Mouse (Mus musculus) R1 (cell line): ENCODE data around the gene Avpr1b.

Experiments
- DNase-seq: peaks from one replicate; pipeline ENCODE4 v3.0.0-alpha.2; 2018; ENCODE audit warnings: low read depth, low spot score

Gene Avpr1b

GRCm38 (mm10) chr1:131619348-131619747, 20.3 kb downstream of the Avpr1b start:
- no peak for DNase-seq

- no peak for DNase-seq
These were observed 24.6 kb downstream of the Avpr1b start for GRCm38 (mm10) chr1:131623644-131624043.

DNA sequence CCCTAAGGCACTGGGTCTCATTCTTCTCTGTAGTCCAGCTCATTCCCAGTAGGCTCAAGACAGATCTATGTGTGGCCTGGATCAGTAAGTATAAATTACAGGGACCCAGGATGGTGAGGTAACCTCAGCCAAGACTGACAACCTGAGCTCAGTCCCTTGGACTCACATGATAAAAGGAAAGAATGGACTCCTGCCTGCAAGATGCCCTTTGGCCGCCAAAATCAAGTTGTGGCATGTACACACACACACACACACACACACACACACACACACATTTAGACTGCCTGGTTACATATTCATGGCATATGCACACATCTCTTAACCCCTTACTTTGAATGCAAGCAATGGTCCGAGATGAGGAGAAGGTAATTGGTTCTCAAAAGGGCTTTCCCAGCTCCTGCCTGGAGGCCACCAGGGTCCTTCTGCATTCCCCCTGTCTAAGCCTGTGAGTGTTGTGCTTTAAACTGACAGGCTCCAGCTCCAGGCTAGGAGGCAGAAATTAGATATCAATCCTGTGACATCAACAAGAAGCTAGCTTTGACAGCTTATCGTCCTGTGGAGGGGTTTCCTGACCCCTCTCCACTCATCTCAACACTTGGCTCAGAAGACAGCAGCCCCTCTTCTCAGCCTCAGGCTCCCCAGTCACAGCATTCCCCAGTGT, 25.3 kb downstream of the Avpr1b start:
- DNase-seq: no peak

- no peak for DNase-seq
These were observed 27.2 kb downstream of the Avpr1b start for GRCm38 (mm10) chr1:131626200-131626599.

- DNase-seq: peak; percentile 11
These were observed 33.2 kb downstream of the Avpr1b start for GRCm38 (mm10) chr1:131632216-131632615.

DNA sequence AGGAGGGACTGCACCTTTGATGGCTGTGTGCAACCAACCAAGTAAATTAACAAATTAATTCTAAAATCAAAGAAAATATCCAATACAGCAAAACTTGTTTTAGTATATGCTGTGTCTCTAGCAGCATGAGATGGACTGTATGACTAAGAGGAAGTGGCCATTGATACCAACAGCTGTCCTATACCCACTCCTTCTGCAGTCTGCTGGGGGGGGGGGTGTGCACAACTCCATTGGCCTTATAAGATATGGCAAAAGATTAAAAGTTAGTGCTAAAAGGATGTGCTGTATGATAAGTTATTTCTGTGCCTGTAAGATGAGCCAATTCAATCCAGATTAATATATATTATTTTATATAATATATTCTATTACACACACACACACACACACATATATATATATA, 35.5 kb downstream of the Avpr1b start:
- DNase-seq: no peak

- no peak for DNase-seq
These were observed 38.9 kb downstream of the Avpr1b start, which contains the start of gene Ctse for GRCm38 (mm10) chr1:131637791-131638540. TSS of gene Ctse (plus strand) at chr1:131638306.

GRCm38 (mm10) chr1:131638541-131639421, 39.7 kb downstream of the Avpr1b start:
- no peak for DNase-seq

DNA sequence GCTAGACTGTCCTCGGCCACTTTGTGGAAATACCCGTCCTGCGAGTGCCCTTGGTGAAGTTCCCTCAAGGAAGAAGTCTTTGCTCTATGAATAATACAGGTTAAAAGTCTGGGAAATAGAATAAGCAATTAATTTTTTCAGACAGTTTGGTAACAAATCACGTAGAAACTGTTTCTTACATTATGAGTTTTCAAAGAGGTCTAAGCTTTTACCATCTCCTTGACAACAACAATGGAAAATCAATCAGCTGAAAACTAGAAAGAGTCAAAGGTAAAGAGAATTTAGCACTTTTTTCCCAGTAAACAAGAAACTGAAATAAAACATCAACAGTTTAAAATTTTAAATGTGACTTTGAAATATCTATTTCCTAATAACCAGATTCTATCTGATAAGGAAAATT, 41.0 kb downstream of the Avpr1b start:
- no peak for DNase-seq

GRCm38 (mm10) chr1:131641565-131641964, 42.5 kb downstream of the Avpr1b start:
- no peak for DNase-seq

GRCm38 (mm10) chr1:131642251-131642650, 43.2 kb downstream of the Avpr1b start:
- no peak for DNase-seq

GRCm38 (mm10) chr1:131652670-131653443, 53.8 kb downstream of the Avpr1b start:
- DNase-seq: peak; percentile 58

- DNase-seq: no peak
These were observed 56.6 kb downstream of the Avpr1b start for GRCm38 (mm10) chr1:131655601-131656000.

GRCm38 (mm10) chr1:131657945-131658354, 58.9 kb downstream of the Avpr1b start:
- DNase-seq: peak; percentile 94

DNA sequence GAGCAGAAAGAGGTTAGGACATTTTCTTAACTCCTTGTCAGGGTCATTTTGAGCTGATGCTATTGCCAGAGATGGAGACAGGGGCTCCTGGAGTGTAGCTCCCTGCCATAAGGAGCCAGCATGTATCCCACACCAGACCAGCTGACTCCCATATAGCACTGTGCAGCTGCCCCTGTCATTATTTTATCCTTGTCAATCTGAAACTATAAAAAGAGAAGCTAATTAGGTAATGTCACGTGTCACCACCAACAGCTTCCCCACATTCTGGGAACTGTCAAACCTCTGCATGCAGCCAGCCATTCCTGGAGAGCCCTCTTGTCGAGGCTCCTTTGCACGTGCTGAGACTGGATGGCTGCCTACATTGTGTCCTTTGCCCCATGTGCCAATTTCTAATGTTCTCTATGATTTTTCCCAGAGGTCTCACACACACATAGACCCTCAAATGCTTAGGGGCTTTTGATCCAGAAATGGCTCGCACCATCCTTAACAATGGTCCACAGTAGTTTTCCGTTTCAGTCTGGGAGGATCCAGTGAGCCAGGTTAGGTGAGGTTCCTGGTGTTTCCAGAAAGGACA, 60.6 kb downstream of the Avpr1b start:
- DNase-seq: no peak

- DNase-seq: no peak
These were observed 61.2 kb downstream of the Avpr1b start for GRCm38 (mm10) chr1:131660266-131660665.

GRCm38 (mm10) chr1:131660716-131661472, 61.9 kb downstream of the Avpr1b start:
- DNase-seq: no peak
